Mouse (Mus musculus): ENCODE results near the gene Atp13a1.

Gene Atp13a1

GRCm38 (mm10) chr8:69848951-69849350 is 58.0 kb downstream of the Atp13a1 start:
- peak; percentile 27 to 68 for DNase-seq (ENCODE audit: low spot score in 2 of 2)

GRCm38 (mm10) chr8:69849899-69850298 is 58.9 kb downstream of the Atp13a1 start:
- DNase-seq (ENCODE audit: low spot score in 2 of 2) = no peak

- no peak for DNase-seq (ENCODE audit: low spot score in 2 of 2)
Observed at GRCm38 (mm10) chr8:69850926-69851506, 60.1 kb downstream of the Atp13a1 start.

- no peak for DNase-seq (ENCODE audit: low spot score in 2 of 2)
Observed at GRCm38 (mm10) chr8:69853869-69854268, 62.9 kb downstream of the Atp13a1 start.
